Mouse (Mus musculus) heart, embryonic 14.5 days (tissue): Measurements from ENCODE around the gene Srebf2. TPM values are rescaled to one million over a fixed set of nuclear protein-coding genes. Genes with fewer than 3 reads are reported as not detected.

Experiments
- ATAC-seq: fragments of 200-750 bp; cut with Nextera tagmentation; 2 replicates; pipeline ENCODE4 v1.8.0; 2017; ENCODE audit warnings: low read depth, moderate TSS enrichment; ENCODE audit not compliant: insufficient number of reproducible peaks, insufficient read depth, low FRiP score
- H3K27ac ChIP-seq, 2 experiments: fragments of 200-500 bp in 1 of 2; fragments of 300-500 bp in 1 of 2; sonication (generic) in 1 of 2; replicated peaks in 1 of 2; 2 replicates each; pipeline ENCODE4 v1.5.1; 2012 to 2014; ENCODE audit warnings: low read depth in 2 of 2, low read length in 2 of 2, control low read depth in 1 of 2, mild to moderate bottlenecking in 1 of 2, mixed read lengths in 1 of 2; ENCODE audit not compliant: control insufficient read depth in 1 of 2, insufficient read depth in 1 of 2
- H3K27me3 ChIP-seq: fragments of 300-500 bp; sonication (generic); 2 replicates; pipeline ENCODE4 v1.6.1; 2014; ENCODE audit warnings: mild to moderate bottlenecking, low read length, control low read depth; ENCODE audit not compliant: control insufficient read depth, insufficient read depth
- H3K36me3 ChIP-seq: fragments of 300-500 bp; sonication (generic); 2 replicates; pipeline ENCODE4 v1.6.1; 2014; ENCODE audit warnings: mild to moderate bottlenecking, control low read depth, low read length, mixed read lengths; ENCODE audit not compliant: control insufficient read depth, insufficient read depth
- H3K4me1 ChIP-seq, 2 experiments: fragments of 200-500 bp in 1 of 2; fragments of 300-500 bp in 1 of 2; sonication (generic) in 1 of 2; 2 replicates each; pipeline ENCODE4 v1.6.1; 2012 to 2014; ENCODE audit warnings: low read length in 2 of 2, control low read depth in 1 of 2, mixed read lengths in 1 of 2; ENCODE audit not compliant: control insufficient read depth in 2 of 2, insufficient read depth in 2 of 2
- H3K4me2 ChIP-seq: fragments of 300-500 bp; sonication (generic); 2 replicates; pipeline ENCODE4 v1.6.1; 2014; ENCODE audit warnings: mild to moderate bottlenecking, low read length
- H3K4me3 ChIP-seq, 2 experiments: fragments of 200-500 bp in 1 of 2; fragments of 300-500 bp in 1 of 2; sonication (generic) in 1 of 2; 2 replicates each; pipeline ENCODE4 v1.5.1; 2012 to 2014; ENCODE audit warnings: low read length in 2 of 2, mild to moderate bottlenecking in 2 of 2, control low read depth in 1 of 2, low read depth in 1 of 2, moderate library complexity in 1 of 2; ENCODE audit not compliant: control insufficient read depth in 1 of 2, insufficient read depth in 1 of 2
- H3K9ac ChIP-seq: fragments of 300-500 bp; sonication (generic); 2 replicates; pipeline ENCODE4 v1.6.1; 2014; ENCODE audit warnings: mild to moderate bottlenecking, low read length
- H3K9me3 ChIP-seq: fragments of 300-500 bp; sonication (generic); 2 replicates; pipeline ENCODE4 v1.6.1; 2016; ENCODE audit warnings: low read length, control low read depth; ENCODE audit not compliant: control insufficient read depth
- WGBS: fragments of 180-500 bp; shearing (Covaris S2); extraction: QIAGEN DNeasy Blood & Tissue Kit; methylation state at CpG from one replicate; pipeline ENCODE4 v1.1.7; 2014; 5-methylcytosine and 5-hydroxymethylcytosine counted together
- polyA plus RNA-seq: library from polyadenylated mRNA; unstranded; fragments of >200 nt; fragmentation: Nextera tagmentation; extraction: Ambion mirVana; gene quantifications from 2 replicates; pipeline ENCODE4 v1.2.1, GENCODE M21; 2014

The Srebf2 gene
- polyA plus RNA-seq, 1 experiment from 2014 or later = 59.8 TPM

DNA sequence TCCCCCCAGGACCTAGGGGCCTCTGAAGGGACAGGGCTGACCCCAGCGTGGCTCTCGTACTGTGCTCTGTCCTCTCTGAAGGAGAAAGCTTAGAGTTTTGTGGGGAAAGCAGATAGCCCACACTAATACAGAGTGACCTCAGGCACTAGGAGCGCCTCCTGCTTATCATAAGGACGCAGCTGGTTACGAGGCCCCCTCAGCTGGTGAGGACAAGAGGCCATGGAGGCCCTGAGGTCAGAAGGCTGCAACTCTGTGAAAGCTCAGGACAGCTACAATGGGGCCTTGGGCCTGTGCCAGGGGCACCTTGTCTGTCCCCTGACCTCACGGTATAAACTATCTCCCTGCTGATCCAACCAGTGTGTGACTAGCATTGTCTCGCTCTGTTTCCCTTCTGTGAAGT, 37.2 kb downstream of the Srebf2 start:
- no peak overlapping the region for H3K4me3 ChIP-seq
- no peaks in the 10 kb centered on the region; the same call in 1 of the 2 replicates for H3K27me3 ChIP-seq
- no peaks in the 10 kb centered on the region; the same call in 1 of the 2 replicates for H3K9me3 ChIP-seq
- peak overlapping the region; percentile 44; the same call in 1 of the 2 replicates for H3K9ac ChIP-seq
- no peak overlapping the region for H3K4me2 ChIP-seq
- H3K4me1 ChIP-seq = peaks cover 43 to 58% of the 10 kb centered on the region in 2 experiments
- 22% methylated on average over 7 of the region's 7 CpGs for WGBS
- ATAC-seq = no peak
- H3K36me3 ChIP-seq = peaks cover 69% of the 10 kb centered on the region
- H3K27ac ChIP-seq = 0 out of 4 replicates have a peak overlapping the region, but pooled peaks of 1 of the 2 experiments have one; percentile 6

DNA sequence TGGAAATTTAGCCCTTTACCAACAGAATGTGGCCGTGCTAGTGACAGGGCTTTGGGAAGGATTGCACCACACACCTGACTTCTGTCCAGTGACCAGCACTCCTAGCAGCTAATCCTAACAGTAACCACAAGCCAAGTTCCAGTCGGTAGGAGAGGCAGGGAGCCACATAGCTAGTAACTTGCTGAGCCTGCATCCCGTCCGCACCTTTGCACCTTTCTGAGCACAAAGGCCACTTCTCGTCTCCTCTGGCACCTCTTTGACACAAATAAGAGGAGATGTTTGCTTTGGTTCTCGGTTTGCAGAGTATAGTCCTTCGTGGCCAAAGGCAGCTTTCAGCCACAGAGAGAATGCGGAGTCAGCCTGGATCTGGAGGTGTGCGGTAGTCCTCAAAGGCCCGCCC, 37.7 kb downstream of the Srebf2 start:
- Histone ChIP-seq H3K4me2 (no peak overlapping the region), H3K9me3 (no peaks in the 10 kb centered on the region; the same call in 1 of the 2 replicates), H3K27ac (no peak overlapping the region), H3K36me3 (peaks cover 64% of the 10 kb centered on the region), H3K9ac (no peak overlapping the region; the same call in 1 of the 2 replicates), H3K4me3 (no peak overlapping the region), H3K27me3 (peaks cover 3% of the 10 kb centered on the region; the same call in 1 of the 2 replicates), H3K4me1 (peaks cover 43 to 58% of the 10 kb centered on the region in 2 experiments)
- no peak for ATAC-seq
- 76% methylated on average over 10 of the region's 10 CpGs for WGBS

DNA sequence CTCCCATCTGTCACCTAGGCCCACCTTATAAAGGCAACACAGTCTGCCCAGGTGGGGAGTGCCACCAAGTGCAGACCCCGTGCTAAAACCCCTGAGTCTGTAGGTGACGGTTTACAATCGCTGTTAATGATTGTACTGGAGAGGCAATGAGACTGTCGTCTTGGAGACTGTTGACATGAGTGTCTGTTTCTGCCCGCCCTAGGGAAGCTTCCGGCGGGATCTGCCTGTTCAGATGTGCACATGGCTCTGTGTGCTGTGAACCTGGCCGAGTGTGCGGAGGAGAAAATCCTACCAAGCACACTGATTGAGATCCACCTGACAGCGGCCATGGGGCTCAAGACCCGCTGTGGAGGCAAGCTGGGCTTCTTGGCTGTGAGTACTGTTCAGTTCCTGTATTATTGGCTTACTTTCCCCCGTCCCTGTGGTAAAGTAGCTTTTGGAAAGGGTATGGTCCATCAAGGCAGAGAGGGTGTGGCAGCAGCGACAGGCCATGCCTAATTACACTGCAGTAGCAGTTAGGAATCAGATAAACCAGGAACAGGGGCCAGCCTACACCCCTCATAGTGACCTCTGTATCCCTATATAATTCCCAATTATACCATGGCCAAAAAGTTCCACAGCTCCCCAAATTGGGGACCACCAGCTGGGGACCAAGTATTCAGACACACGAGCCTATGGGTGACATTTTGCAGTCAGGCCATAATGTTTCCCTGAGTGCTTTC, 38.2 kb downstream of the Srebf2 start:
- no peak for ATAC-seq
- H3K36me3 ChIP-seq = peaks cover 62% of the 10 kb centered on the region
- no peak overlapping the region; the same call in 1 of the 2 replicates for H3K9ac ChIP-seq
- peaks cover 43 to 54% of the 10 kb centered on the region in 2 experiments for H3K4me1 ChIP-seq
- no peak overlapping the region for H3K4me3 ChIP-seq
- peak overlapping the region in 1 of 2 experiments; percentile 49; a peak in 2 of 4 replicates for H3K27ac ChIP-seq
- 76% methylated on average over 14 of the region's 14 CpGs for WGBS
- peaks cover 3% of the 10 kb centered on the region; the same call in 1 of the 2 replicates for H3K27me3 ChIP-seq
- H3K9me3 ChIP-seq = no peaks in the 10 kb centered on the region; the same call in 1 of the 2 replicates
- H3K4me2 ChIP-seq = peak overlapping the region; percentile 31; the same call in 1 of the 2 replicates

DNA sequence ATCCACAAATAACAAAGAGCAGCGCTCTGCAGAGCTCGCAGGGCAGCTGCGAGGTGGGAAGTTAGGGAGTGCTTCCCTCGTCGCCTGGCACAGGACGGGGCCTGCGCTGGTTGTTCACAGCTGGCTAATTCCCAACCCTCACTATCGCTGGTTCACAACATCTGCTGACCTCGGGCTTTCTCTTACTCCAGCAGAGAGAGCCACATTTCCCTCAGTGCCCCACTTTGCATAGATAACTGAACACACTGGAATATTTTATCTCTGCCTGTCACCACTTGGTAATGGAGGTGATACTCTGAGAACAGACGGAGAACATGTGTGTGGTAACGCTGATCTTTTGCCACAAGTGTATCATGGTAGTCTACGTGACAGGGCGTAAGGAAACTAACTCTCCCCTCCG, 39.1 kb downstream of the Srebf2 start:
- Histone ChIP-seq H3K4me1 (peaks cover 38 to 45% of the 10 kb centered on the region in 2 experiments), H3K27ac (peak overlapping the region; percentile 30 to 49; a peak in 3 of 4 replicates), H3K27me3 (peaks cover 3% of the 10 kb centered on the region; the same call in 1 of the 2 replicates), H3K4me3 (no peak overlapping the region), H3K9ac (no peak overlapping the region), H3K4me2 (peak overlapping the region; percentile 31), H3K36me3 (peaks cover 61% of the 10 kb centered on the region), H3K9me3 (no peaks in the 10 kb centered on the region; the same call in 1 of the 2 replicates)
- ATAC-seq = peak; percentile 80
- WGBS = 15% methylated on average over 14 of the region's 14 CpGs

DNA sequence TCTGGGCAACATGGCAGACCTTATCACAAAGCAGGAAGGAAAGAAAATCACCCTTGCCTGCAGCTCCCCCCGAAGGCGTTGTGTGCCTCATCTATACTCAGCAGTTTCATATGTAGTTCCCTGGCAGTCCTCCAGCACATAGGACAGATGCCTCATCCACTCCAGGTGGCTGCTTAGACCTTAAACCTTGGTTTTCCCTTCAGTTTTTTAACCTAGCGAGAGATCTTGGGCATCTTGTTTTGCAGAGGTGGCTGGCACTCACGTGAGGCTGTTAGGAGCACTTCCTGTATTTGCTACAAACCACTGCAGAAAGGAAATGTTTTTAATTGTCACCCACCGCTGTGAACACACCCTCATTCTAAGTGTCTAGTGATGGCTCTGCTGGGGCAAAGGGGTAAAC, 40.0 kb downstream of the Srebf2 start:
- H3K27ac ChIP-seq = peak overlapping the region; percentile 30 to 49; a peak in 3 of 4 replicates
- H3K27me3 ChIP-seq = peaks cover 3% of the 10 kb centered on the region; the same call in 1 of the 2 replicates
- no peaks in the 10 kb centered on the region; the same call in 1 of the 2 replicates for H3K9me3 ChIP-seq
- WGBS = 54% methylated on average over 5 of the region's 5 CpGs
- peak overlapping the region; percentile 31; the same call in 1 of the 2 replicates for H3K4me2 ChIP-seq
- ATAC-seq = no peak
- peaks cover 61% of the 10 kb centered on the region for H3K36me3 ChIP-seq
- H3K4me1 ChIP-seq = peaks cover 35 to 40% of the 10 kb centered on the region in 2 experiments
- H3K4me3 ChIP-seq = no peak overlapping the region
- H3K9ac ChIP-seq = no peak overlapping the region

DNA sequence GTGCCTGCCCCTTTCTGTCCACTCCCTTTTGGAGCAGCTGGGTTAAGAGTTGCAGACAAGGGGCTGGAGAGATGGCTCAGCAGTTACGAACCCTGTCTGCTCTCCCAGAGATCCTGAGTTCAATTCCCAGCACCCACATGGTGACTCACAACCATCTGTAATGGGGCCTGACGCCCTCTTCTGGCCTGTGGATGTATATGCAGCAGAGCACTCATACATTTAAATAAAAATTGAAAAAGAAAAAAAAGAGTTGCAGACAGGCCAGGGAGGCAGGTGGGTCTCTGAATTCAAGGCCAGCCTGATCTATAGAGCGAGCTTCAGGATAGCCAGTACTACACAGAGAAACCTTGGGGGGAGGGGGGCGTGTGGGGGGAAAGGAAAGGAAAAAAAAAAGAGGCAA, 40.4 kb downstream of the Srebf2 start:
- WGBS = 92% methylated on average over 4 of the region's 4 CpGs
- Histone ChIP-seq H3K36me3 (peaks cover 61% of the 10 kb centered on the region), H3K27me3 (peaks cover 3% of the 10 kb centered on the region; the same call in 1 of the 2 replicates), H3K4me2 (no peak overlapping the region), H3K9ac (no peak overlapping the region), H3K4me1 (peaks cover 35 to 40% of the 10 kb centered on the region in 2 experiments), H3K4me3 (no peak overlapping the region), H3K9me3 (no peaks in the 10 kb centered on the region; the same call in 1 of the 2 replicates), H3K27ac (no peak overlapping the region)
- no peak for ATAC-seq

DNA sequence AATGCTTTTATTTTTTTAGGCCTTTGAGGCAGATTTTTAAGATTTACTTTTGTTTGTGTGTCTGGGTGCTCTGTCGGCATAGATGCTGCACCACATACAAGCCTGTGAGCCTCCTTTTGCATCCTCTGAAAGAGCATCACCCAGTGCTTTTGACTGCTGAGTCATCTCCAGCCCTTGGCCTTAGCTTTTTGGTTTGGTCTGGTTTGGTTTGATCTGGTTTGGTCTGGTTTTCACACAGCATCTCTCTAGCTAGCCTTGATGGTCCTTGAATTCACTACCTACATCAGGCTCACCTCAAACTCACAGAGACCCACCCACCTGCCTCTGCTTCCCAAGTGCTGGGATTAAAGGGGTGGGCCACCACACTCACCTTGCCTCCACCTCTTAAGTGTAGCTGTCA, 40.9 kb downstream of the Srebf2 start:
- H3K9me3 ChIP-seq = no peaks in the 10 kb centered on the region
- peaks cover 3% of the 10 kb centered on the region; the same call in 1 of the 2 replicates for H3K27me3 ChIP-seq
- H3K36me3 ChIP-seq = peaks cover 61% of the 10 kb centered on the region
- 83% methylated on average over 1 of the region's 1 CpGs for WGBS
- no peak for ATAC-seq
- no peak overlapping the region for H3K4me3 ChIP-seq
- H3K9ac ChIP-seq = no peak overlapping the region
- no peak overlapping the region for H3K4me2 ChIP-seq
- peaks cover 35 to 43% of the 10 kb centered on the region in 2 experiments for H3K4me1 ChIP-seq
- no peak overlapping the region for H3K27ac ChIP-seq
